Mouse (Mus musculus): Measurements from ENCODE around the gene Fmnl2. TPM values are rescaled to one million over a fixed set of nuclear protein-coding genes. Genes with fewer than 3 reads are reported as not detected.

The Fmnl2 gene
- polyA plus RNA-seq, 1 experiment, result 2.3 TPM

DNA sequence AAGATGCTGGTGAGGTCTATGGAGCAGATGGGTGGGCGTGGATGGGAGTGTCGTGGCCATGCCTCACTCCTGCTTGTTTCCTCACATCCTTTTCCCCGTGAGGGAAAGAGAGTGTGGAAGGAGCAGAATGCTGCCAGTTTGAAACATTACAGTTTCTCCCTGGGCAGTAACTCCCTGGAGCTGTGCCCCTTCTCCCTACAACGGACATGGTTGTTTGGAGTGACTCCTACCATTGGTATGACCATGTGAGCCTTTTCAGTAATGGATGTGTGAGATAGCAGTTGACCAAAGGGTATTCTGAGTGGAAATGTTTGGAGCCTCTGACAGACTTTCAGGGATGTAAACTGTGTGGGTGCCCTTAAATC lies 5.1 kb downstream of the Fmnl2 start:
- Histone ChIP-seq H3K36me3 (ENCODE audit: control insufficient read depth, insufficient read depth, low read length) (no peaks in the 10 kb centered on the region), H3K4me3 (ENCODE audit: extremely low read depth, insufficient read depth, insufficient read length) (no peak overlapping the region), H3K4me1 (ENCODE audit: control insufficient read depth, insufficient read depth, insufficient read length) (no peaks in the 10 kb centered on the region; the same call in 1 of the 2 replicates), H3K27me3 (ENCODE audit: control insufficient read depth, insufficient read depth, low read length) (peaks cover 10% of the 10 kb centered on the region), H3K27ac (ENCODE audit: insufficient read depth, low read length) (no peak overlapping the region)
- no peak for DNase-seq (ENCODE audit: low read depth in 1 of 2, low spot score in 2 of 2)
- TF ChIP-seq CTCF (IDR thresholded peaks at IDR 0.05; ENCODE audit: extremely low read depth, insufficient read depth, insufficient read length, insufficient replicate concordance) (no peak), POLR2A (IDR thresholded peaks at IDR 0.05; ENCODE audit: low read depth, low read length) (no peak)
- WGBS, result 84% methylated on average over 4 of the region's 4 CpGs

GRCm38 (mm10) chr2:52864635-52865034 lies 7.0 kb downstream of the Fmnl2 start:
- no peaks in the 10 kb centered on the region for H3K4me1 ChIP-seq (ENCODE audit: control insufficient read depth, insufficient read depth, insufficient read length)
- H3K36me3 ChIP-seq (ENCODE audit: control insufficient read depth, insufficient read depth, low read length), result no peaks in the 10 kb centered on the region
- no peak overlapping the region for H3K27ac ChIP-seq (ENCODE audit: insufficient read depth, low read length)
- no peak overlapping the region for H3K4me3 ChIP-seq (ENCODE audit: extremely low read depth, insufficient read depth, insufficient read length)
- no peak for TF ChIP-seq CTCF (IDR thresholded peaks at IDR 0.05; ENCODE audit: extremely low read depth, insufficient read depth, insufficient read length, insufficient replicate concordance)
- TF ChIP-seq POLR2A (IDR thresholded peaks at IDR 0.05; ENCODE audit: low read depth, low read length), result no peak
- 0 out of 2 replicates have a peak, but pooled peaks cover 1% of the 10 kb centered on the region for H3K27me3 ChIP-seq (ENCODE audit: control insufficient read depth, insufficient read depth, low read length)
- WGBS, result 82% methylated on average over 7 of the region's 7 CpGs
- DNase-seq (ENCODE audit: low read depth in 1 of 2, low spot score in 2 of 2), result no peak

- no peaks in the 10 kb centered on the region for H3K4me1 ChIP-seq (ENCODE audit: control insufficient read depth, insufficient read depth, insufficient read length)
- no peak for DNase-seq (ENCODE audit: low read depth in 1 of 2, low spot score in 2 of 2)
- no peak overlapping the region for H3K27ac ChIP-seq (ENCODE audit: insufficient read depth, low read length)
- 94% methylated on average over 3 of the region's 3 CpGs for WGBS
- no peaks in the 10 kb centered on the region for H3K27me3 ChIP-seq (ENCODE audit: control insufficient read depth, insufficient read depth, low read length)
- H3K4me3 ChIP-seq (ENCODE audit: extremely low read depth, insufficient read depth, insufficient read length), result no peak overlapping the region
- TF ChIP-seq CTCF (IDR thresholded peaks at IDR 0.05; ENCODE audit: extremely low read depth, insufficient read depth, insufficient read length, insufficient replicate concordance) (no peak), POLR2A (IDR thresholded peaks at IDR 0.05; ENCODE audit: low read depth, low read length) (no peak)
- no peaks in the 10 kb centered on the region for H3K36me3 ChIP-seq (ENCODE audit: control insufficient read depth, insufficient read depth, low read length)
These were observed 8.5 kb downstream of the Fmnl2 start for GRCm38 (mm10) chr2:52866151-52866550.

- Histone ChIP-seq H3K27ac (ENCODE audit: insufficient read depth, low read length) (no peak overlapping the region), H3K4me3 (ENCODE audit: extremely low read depth, insufficient read depth, insufficient read length) (no peak overlapping the region), H3K36me3 (ENCODE audit: control insufficient read depth, insufficient read depth, low read length) (no peaks in the 10 kb centered on the region), H3K4me1 (ENCODE audit: control insufficient read depth, insufficient read depth, insufficient read length) (no peaks in the 10 kb centered on the region), H3K27me3 (ENCODE audit: control insufficient read depth, insufficient read depth, low read length) (no peaks in the 10 kb centered on the region)
- no peak for DNase-seq (ENCODE audit: low read depth in 1 of 2, low spot score in 2 of 2)
- TF ChIP-seq CTCF (IDR thresholded peaks at IDR 0.05; ENCODE audit: extremely low read depth, insufficient read depth, insufficient read length, insufficient replicate concordance) (no peak), POLR2A (IDR thresholded peaks at IDR 0.05; ENCODE audit: low read depth, low read length) (no peak)
- WGBS, result 94% methylated on average over 9 of the region's 9 CpGs
These were observed 10.1 kb downstream of the Fmnl2 start for GRCm38 (mm10) chr2:52867781-52868180.

- WGBS, result 92% methylated on average over 5 of the region's 5 CpGs
- H3K4me1 ChIP-seq (ENCODE audit: control insufficient read depth, insufficient read depth, insufficient read length), result no peaks in the 10 kb centered on the region
- no peaks in the 10 kb centered on the region for H3K36me3 ChIP-seq (ENCODE audit: control insufficient read depth, insufficient read depth, low read length)
- H3K27ac ChIP-seq (ENCODE audit: insufficient read depth, low read length), result no peak overlapping the region
- TF ChIP-seq CTCF (IDR thresholded peaks at IDR 0.05; ENCODE audit: extremely low read depth, insufficient read depth, insufficient read length, insufficient replicate concordance) (no peak), POLR2A (IDR thresholded peaks at IDR 0.05; ENCODE audit: low read depth, low read length) (no peak)
- DNase-seq (ENCODE audit: low read depth in 1 of 2, low spot score in 2 of 2), result no peak
- H3K27me3 ChIP-seq (ENCODE audit: control insufficient read depth, insufficient read depth, low read length), result no peaks in the 10 kb centered on the region
- no peak overlapping the region for H3K4me3 ChIP-seq (ENCODE audit: extremely low read depth, insufficient read depth, insufficient read length)
These were observed 10.5 kb downstream of the Fmnl2 start for GRCm38 (mm10) chr2:52868181-52868580.

GRCm38 (mm10) chr2:52872636-52873035 lies 15.0 kb downstream of the Fmnl2 start:
- no peaks in the 10 kb centered on the region for H3K4me1 ChIP-seq (ENCODE audit: control insufficient read depth, insufficient read depth, insufficient read length)
- no peaks in the 10 kb centered on the region for H3K36me3 ChIP-seq (ENCODE audit: control insufficient read depth, insufficient read depth, low read length)
- H3K27me3 ChIP-seq (ENCODE audit: control insufficient read depth, insufficient read depth, low read length), result no peaks in the 10 kb centered on the region
- no peak overlapping the region for H3K27ac ChIP-seq (ENCODE audit: insufficient read depth, low read length)
- WGBS, result 58% methylated on average over 5 of the region's 5 CpGs
- H3K4me3 ChIP-seq (ENCODE audit: extremely low read depth, insufficient read depth, insufficient read length), result no peak overlapping the region
- TF ChIP-seq CTCF (IDR thresholded peaks at IDR 0.05; ENCODE audit: extremely low read depth, insufficient read depth, insufficient read length, insufficient replicate concordance) (no peak), POLR2A (IDR thresholded peaks at IDR 0.05; ENCODE audit: low read depth, low read length) (no peak)
- no peak for DNase-seq (ENCODE audit: low read depth in 1 of 2, low spot score in 2 of 2)

DNA sequence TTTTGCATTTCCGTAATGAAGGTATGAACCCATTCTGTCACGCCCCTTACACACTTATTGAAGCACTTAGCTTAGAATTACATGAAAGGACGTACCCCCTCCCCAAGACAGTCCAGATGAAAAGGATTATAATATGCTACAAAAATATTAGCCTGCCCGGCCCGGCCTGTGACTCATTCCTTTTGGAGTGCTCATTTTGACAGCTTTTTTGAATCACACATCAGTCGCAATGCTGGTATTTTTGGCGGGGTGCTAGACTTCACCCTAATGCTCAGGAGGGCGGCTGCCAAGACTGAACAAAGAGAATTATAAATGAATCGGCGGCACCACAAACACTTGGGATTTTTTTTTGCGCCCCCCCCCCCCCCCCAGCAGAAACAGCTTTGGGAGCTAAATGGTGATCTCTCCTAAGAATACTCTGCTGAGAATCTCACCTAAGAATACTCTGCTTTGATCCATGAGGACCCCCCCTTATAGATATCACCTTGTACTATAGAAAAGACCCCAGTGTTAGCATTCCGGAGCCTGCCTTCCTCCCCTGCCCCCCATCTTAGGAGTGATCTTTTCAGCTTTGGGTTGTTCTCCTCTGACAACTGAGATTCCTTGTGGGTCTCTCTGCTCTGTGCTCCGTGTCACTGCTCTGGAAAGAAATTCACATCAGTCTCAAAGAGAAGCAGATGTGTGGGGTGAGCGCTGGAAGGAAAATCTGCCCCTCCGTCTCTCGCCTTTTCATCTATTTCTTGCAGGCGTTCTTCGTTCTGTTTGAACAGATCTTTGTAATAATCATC lies 15.8 kb downstream of the Fmnl2 start:
- TF ChIP-seq CTCF (IDR thresholded peaks at IDR 0.05; ENCODE audit: extremely low read depth, insufficient read depth, insufficient read length, insufficient replicate concordance), result no peak
- no peak for TF ChIP-seq POLR2A (IDR thresholded peaks at IDR 0.05; ENCODE audit: low read depth, low read length)
- no peaks in the 10 kb centered on the region for H3K4me1 ChIP-seq (ENCODE audit: control insufficient read depth, insufficient read depth, insufficient read length)
- no peak overlapping the region for H3K27ac ChIP-seq (ENCODE audit: insufficient read depth, low read length)
- H3K27me3 ChIP-seq (ENCODE audit: control insufficient read depth, insufficient read depth, low read length), result no peaks in the 10 kb centered on the region
- no peak overlapping the region for H3K4me3 ChIP-seq (ENCODE audit: extremely low read depth, insufficient read depth, insufficient read length)
- 90% methylated on average over 17 of the region's 18 CpGs for WGBS
- no peak for DNase-seq (ENCODE audit: low read depth in 1 of 2, low spot score in 2 of 2)
- no peaks in the 10 kb centered on the region for H3K36me3 ChIP-seq (ENCODE audit: control insufficient read depth, insufficient read depth, low read length)
